Mouse (Mus musculus) heart, adult 18-20 months (tissue): ENCODE results near the gene Tctex1d4. TPM values are rescaled to one million over a fixed set of nuclear protein-coding genes. Genes with fewer than 3 reads are reported as not detected.
A peak's percentile ranks its signal among the peaks of the same experiment; 100 is the strongest.

Experiments
- DNase-seq, 2 experiments: peaks; one replicate each; pipeline ENCODE4 v3.0.0; 2021 to 2022; ENCODE audit warnings: mixed read lengths in 1 of 2
- long read RNA-seq, 2 experiments: library from polyadenylated mRNA; stranded (forward); transcript quantifications; one replicate each; pipeline ENCODE4 v2.0.0; 2021
- total RNA-seq, 2 experiments: library from RNA; stranded (reverse); gene quantifications; 2 replicates each; pipeline ENCODE4 v1.2.3; 2021

Tctex1d4 gene
- under 1 TPM in 1 of 2 experiments, not detected in 1; 0.64 TPM for total RNA-seq
- long read RNA-seq, experiment 1 = 0 reads
- long read RNA-seq, experiment 2 = 0 reads

DNA sequence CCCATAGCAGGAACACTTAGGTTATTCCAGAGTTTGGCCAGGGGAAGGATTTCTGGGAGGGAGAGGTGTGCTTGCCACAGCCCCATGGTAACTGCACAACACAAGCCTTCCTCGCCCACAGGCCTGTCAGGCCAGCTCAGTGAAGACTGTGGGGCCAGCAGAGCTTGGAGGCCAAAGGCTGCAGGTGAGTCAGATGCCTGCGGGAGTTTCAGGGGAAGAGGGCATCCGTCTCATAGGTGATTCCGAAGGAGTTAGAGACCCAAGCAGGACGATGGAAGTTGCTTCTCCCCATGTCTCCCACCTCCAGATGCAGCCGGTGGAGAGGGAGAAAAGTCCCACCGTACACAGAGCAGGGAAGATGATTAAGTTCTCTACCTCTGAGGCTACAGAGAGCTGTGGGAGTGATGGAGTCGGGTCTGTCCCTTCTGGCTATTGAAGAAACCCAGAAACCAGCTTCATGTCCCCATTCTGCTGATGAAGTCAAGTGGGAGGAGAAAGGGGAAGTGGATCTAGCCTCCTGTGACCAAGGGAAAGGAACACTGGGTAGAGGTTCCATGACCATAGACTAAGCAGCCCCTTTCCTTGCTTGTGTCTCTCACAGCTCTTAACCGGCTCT lies at the start of gene Tctex1d4:
Gene Tctex1d4, plus strand, starts transcription at position 120 of the 616 bp plus-strand sequence.
- peak; percentile 26 to 49 for DNase-seq

DNA sequence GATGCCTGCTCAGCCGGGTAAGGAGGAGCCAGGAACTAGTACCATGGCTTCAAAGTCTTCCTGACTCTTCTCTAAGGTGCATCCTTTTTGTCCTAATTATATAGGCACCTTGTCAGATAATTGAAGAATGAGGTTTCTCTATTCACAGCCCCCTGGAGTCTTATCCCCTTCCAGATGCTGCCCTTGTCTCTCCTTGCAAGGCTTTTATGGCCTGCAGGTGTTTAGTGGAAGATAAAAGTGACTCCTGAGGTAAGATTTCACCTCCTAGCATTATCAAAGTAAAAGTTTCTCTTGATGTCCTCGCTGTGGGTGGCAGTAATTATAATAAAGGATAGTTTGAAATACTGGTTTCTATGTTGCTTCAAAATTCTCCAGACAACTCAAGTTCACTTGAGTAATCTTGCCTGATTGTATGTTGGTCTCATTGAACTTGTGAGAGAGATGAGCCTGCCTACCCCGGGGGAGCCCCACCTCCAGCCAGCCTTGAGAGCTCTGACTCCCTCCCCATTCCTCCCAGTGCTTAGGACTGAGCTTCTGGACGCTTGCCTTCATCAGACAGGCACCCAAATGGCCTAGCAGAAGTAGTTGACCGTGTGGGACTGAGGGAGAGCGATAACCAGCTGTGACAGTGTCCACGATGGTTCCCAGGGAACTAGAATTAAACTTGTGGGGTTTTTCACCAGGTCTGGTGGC lies 38.5 kb upstream of the Tctex1d4 start:
- DNase-seq = no peak

DNA sequence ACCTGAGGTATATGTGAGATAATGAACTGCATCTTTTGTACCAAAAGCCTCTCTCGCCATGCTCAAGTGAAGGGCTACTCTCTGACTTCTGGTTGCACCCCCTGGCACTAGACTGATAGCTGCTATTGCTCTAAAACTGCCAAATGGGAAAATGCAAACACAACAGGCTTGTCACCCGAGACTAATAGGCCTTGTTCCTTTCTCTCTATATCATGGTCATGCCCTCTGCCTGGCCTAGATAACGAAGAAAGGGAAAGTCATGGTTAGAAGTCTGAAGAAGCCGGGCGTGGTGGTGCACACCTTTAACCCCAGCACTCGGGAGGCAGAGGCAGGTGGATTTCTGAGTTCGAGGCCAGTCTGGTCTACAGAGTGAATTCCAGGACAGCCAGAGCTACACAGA lies 36.0 kb upstream of the Tctex1d4 start:
- no peak for DNase-seq

DNA sequence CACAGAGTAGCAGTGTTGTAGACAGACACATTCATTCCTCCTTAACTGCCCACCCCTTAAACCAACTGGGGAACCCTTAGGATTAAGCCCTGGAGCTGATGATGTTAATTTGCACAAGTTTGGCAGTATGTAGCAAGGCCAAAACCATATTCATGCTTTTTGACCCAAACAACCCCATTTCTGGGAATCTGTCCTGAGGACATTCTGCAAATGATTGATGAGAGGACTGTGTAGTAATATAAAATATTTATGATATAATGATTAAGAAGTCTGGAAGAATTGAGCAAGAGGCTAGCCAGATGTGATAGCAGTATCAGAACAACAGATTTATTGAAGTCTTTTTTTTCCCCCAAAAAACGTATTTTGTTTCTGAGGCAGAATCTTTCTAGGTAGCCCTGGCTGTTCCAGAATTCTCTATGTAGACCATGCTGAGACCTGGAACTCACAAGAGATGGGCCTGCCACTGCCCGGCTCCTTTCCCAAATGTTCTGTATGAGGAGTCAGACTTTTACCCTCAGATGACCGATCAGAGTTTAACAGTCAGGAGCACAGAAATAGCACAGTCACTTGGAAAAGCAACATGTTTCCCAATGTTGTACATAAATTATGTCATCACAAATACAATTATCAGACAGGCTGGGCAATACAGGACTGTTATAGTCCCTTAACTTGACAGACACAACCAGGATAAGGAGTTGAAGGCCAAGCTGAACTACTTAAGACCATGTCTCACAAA lies 31.8 kb upstream of the Tctex1d4 start:
- DNase-seq = no peak

DNA sequence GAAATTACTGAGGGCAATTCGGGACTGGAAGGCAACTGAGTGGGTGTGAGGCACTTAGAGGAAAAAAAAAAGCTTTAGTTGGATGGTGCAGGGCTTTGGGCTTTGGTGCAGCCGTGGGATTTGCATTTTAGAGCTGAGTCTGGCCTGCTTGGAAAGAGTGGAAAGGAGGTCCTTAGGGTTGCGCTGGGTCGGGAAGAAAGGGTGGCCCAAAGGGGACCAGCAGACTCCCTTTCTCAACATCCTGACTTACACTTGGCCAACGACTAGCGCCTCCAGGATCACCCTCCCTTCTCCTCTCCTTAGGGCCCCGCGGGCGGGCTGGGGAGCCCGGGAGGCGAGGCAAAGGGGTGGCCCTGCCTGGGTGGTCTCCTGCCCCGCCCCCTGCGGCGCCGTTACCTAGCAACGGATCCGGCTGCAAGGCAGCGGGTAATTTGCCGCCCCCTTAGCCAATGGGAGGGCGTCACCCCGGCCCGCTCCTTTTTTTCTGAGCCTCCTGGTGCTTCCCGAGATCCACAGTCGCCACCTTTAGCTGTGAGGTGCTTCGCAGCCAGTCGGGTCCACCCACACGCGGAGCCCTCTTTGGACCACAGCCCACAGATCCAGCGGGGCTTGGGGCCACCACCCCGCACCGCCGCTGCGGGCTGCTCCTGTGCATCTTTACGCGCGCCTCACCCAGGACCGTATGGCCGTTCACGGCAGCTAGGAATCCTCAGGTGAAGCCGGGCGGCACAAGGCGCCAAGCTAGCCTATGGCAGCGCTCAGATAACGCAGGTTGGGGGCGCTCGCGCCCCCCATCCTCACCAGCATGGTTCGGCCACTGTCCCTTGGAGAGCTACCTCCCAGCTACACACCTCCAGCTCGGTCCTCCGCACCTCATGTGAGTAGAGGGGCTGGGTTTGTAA lies 30.8 kb upstream of the Tctex1d4 start, which contains the start of gene Ptch2:
Gene Ptch2, plus strand, starts transcription at position 525 of the 902 bp plus-strand sequence.
- DNase-seq = peak; percentile 79 to 82

DNA sequence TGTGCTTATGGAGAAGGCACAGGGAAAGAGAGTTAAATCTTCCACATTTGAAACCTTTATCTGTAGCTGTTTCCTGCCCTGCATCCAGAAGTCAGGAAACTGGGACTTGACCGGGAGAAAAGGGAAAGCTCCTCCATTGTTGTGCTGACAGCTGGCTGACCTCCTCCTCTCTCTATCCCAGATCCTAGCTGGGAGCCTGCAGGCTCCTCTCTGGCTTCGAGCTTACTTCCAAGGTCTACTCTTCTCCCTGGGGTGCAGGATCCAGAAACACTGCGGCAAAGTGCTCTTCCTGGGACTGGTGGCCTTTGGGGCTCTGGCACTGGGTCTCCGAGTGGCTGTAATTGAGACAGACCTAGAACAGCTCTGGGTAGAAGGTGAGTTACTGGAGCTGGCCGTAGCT lies 29.9 kb upstream of the Tctex1d4 start:
- DNase-seq = peak; percentile 40 to 44

GRCm38 (mm10) chr4:117097969-117098763 lies 28.4 kb upstream of the Tctex1d4 start:
- no peak for DNase-seq

- DNase-seq = no peak
These were observed 27.9 kb upstream of the Tctex1d4 start for GRCm38 (mm10) chr4:117098764-117099036.

DNA sequence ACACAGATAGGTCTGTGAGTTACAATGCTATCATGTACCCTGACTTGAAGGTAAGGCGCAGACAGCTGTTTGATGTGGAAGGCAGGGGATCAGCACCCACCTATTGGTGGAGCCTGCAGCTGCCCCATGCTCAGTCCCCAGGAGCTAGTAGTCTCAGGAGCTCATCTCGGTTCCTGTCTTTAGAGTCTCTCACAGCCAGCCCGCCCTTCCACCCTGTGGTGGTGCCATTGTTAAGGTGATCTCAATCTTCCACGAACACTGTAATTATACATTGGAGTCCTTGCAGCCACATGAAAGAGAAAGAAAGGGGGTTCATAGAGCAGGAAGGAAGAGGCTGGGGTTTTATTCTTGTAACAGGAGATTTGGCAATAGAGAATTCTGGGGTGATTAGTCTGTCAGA lies 26.6 kb upstream of the Tctex1d4 start:
- no peak for DNase-seq

DNA sequence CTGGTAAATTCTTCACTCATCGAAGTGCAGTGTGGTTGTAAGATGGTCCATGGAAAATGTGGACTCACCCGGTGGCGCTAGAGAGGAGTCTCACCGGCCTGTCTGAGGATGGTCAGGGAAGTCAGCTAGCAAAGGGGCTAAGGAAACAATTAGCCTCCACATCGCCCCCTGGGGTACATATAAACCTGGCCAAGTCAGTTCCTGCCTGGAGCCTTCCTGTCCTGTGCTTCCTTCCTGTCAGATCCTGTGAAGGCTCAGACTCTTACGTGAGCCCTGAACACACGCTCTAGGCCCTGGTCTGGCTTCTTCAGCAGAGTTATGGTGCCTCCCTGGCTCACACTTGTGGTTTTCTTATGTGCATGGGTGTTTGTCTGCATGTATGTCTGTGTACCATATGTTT lies 25.4 kb upstream of the Tctex1d4 start:
- peak; percentile 38 to 49 for DNase-seq

DNA sequence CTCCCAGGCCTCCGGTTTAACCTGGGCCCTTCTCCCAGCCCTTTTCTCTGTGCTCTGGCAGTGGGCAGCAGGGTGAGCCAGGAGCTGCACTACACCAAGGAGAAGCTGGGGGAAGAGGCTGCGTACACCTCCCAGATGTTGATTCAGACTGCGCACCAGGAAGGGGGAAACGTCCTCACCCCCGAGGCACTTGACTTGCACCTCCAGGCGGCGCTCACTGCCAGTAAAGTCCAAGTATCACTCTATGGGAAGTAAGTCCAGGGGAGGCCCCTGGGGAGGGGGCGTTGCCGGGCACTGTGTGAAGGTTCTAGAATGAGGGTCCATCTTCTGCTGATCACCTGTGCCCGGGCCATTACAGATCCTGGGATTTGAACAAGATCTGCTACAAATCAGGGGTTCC lies 21.9 kb upstream of the Tctex1d4 start:
- DNase-seq = no peak

GRCm38 (mm10) chr4:117105127-117105526 lies 21.5 kb upstream of the Tctex1d4 start:
- no peak for DNase-seq

DNA sequence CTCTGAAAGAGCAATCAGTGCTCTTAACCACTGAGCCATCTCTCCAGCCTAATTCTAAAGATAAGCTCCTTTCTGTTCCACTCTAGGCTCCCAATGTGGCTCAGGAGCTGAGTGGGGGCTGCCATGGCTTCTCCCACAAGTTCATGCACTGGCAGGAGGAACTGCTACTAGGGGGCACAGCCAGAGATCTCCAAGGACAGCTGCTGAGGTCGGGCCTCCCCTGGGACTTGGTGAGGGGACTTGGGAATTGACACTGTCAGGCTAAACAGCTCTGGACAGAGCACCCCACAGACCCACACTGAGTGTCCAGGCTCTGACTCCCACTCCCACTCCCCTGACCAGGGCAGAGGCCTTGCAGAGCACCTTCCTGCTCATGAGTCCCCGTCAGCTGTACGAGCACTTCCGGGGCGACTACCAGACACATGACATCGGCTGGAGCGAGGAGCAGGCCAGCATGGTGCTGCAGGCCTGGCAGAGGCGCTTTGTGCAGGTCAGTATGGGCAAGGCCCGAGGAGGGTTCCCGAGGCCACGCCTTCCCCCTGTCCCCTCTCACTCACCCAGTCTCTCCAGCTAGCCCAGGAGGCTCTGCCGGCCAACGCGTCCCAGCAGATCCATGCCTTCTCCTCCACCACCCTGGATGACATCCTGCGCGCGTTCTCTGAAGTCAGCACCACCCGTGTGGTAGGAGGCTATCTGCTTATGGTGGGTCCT lies 18.6 kb upstream of the Tctex1d4 start:
- no peak for DNase-seq

GRCm38 (mm10) chr4:117108524-117108849 lies 18.1 kb upstream of the Tctex1d4 start:
- DNase-seq = no peak

DNA sequence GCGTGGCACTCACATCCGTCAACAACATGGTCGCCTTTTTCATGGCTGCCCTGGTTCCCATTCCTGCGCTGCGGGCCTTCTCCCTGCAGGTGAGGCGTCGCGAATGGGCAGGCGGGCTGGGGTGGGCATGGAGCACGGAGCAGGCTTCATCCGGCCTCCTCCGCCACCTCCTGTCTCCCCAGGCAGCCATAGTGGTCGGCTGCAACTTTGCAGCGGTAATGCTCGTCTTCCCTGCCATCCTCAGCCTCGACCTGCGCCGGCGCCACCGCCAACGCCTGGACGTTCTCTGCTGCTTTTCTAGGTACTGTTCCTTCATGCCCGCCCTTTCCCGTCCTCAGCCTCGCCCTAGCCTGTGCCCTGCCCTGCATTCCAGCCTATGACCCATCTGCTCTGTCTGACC lies 17.3 kb upstream of the Tctex1d4 start:
- no peak for DNase-seq

DNA sequence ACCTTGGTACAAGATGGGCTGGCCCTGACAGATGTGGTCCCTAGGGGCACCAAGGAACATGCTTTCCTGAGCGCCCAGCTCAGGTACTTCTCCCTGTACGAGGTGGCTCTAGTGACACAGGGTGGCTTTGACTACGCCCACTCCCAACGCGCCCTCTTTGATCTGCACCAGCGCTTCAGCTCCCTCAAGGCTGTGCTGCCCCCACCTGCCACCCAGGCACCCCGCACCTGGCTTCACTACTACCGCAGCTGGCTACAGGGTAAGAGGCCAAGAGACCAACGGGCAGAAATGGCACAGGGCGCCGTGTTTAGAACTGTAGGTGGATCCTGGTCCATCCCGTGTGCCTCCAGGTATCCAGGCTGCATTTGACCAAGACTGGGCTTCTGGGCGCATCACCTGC lies 16.3 kb upstream of the Tctex1d4 start:
- no peak for DNase-seq

- no peak for DNase-seq
These were observed 15.6 kb upstream of the Tctex1d4 start for GRCm38 (mm10) chr4:117110985-117111384.

DNA sequence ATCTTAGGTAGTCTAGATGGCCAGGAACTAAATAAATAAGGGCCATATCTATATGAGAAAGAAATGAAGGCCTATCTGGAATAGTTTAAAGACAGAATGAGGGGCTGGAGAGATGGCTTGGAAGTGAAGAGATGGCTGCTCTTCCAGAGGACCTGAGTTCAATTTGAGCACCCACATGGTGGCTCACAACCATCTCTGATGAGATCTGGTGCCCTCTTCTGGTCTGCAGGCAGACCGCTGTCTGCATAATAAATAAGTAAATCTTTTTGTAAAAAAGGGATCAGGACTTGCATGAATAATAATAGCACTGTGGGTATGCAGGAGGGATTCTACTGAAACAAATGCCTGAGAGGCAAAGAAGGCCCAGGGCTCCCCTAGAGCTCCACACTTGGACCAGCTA lies 13.4 kb upstream of the Tctex1d4 start:
- DNase-seq = no peak

- DNase-seq = no peak
These were observed 11.0 kb upstream of the Tctex1d4 start for GRCm38 (mm10) chr4:117115592-117115991.

GRCm38 (mm10) chr4:117117931-117118330 lies 8.7 kb upstream of the Tctex1d4 start:
- DNase-seq = no peak

DNA sequence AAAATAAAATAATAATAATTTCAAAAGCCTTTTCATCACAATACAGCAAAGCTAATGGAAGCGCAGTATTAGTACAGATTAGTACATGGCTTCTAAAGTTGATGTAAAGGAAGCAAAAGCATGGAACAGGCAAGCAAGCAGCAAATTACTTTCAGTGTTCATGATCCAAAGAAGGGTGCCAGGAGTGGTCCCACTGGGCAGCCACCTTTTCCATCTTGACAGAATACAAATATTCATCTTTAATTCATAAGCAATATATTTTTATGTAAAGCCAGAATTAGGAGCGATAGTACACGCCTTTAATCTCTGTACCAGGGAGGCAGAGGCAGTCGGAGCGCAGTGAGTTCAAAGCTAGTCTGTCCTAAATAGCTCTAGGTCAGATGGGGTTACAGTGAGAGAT lies 7.0 kb upstream of the Tctex1d4 start:
- DNase-seq = no peak
